Mouse (Mus musculus) ES-Bruce4 (cell line): Measurements from ENCODE around the gene Ctnna3. TPM values are rescaled to one million over a fixed set of nuclear protein-coding genes. Genes with fewer than 3 reads are reported as not detected.

Experiments
- H3K27ac ChIP-seq: 2 replicates; pipeline ENCODE4 v1.5.1; 2012; ENCODE audit warnings: low read length, inconsistent platforms; ENCODE audit not compliant: insufficient read depth
- H3K27me3 ChIP-seq: 2 replicates; pipeline ENCODE4 v1.6.1; 2012; ENCODE audit warnings: mild to moderate bottlenecking, low read length, inconsistent platforms; ENCODE audit not compliant: control insufficient read depth, poor library complexity, insufficient read depth, severe bottlenecking
- H3K36me3 ChIP-seq: 2 replicates; pipeline ENCODE4 v1.6.1; 2012; ENCODE audit warnings: inconsistent platforms, mild to moderate bottlenecking, low read length, moderate library complexity; ENCODE audit not compliant: control insufficient read depth, poor library complexity, insufficient read depth, severe bottlenecking
- H3K4me1 ChIP-seq: one replicate; pipeline ENCODE4 v1.8.1; 2011; ENCODE audit warnings: low read length; ENCODE audit not compliant: control insufficient read depth, insufficient read depth
- H3K4me3 ChIP-seq: 2 replicates; pipeline ENCODE4 v1.5.1; 2011; ENCODE audit warnings: low read depth, mild to moderate bottlenecking, low read length
- H3K9ac ChIP-seq: 2 replicates; pipeline ENCODE4 v1.6.1; 2012; ENCODE audit warnings: low read depth, mild to moderate bottlenecking, inconsistent platforms; ENCODE audit not compliant: poor library complexity, severe bottlenecking
- H3K9me3 ChIP-seq: replicated peaks from 2 replicates; pipeline ENCODE4 v1.6.1; 2012; ENCODE audit warnings: mild to moderate bottlenecking, low read length, inconsistent platforms; ENCODE audit not compliant: control insufficient read depth, poor library complexity, insufficient read depth, severe bottlenecking
- CTCF ChIP-seq: IDR thresholded peaks from one replicate; pipeline ENCODE4 v1.8.1; 2011; ENCODE audit warnings: low read depth, low read length
- EP300 ChIP-seq: IDR thresholded peaks from 2 replicates; pipeline ENCODE4 v1.6.1; 2011; ENCODE audit warnings: low read depth, low read length; ENCODE audit not compliant: insufficient read depth
- POLR2A ChIP-seq: IDR thresholded peaks from one replicate; pipeline ENCODE4 v1.8.1; 2011; ENCODE audit warnings: low read length; ENCODE audit not compliant: insufficient read depth
- polyA plus RNA-seq: library from polyadenylated mRNA; stranded (reverse); fragments of >200 nt; gene quantifications from 2 replicates; pipeline ENCODE4 v1.2.4, GENCODE M21; 2011; ENCODE audit warnings: low read depth; ENCODE audit not compliant: missing spikeins, insufficient read depth, insufficient read length

Gene Ctnna3
- polyA plus RNA-seq, 1 experiment: not detected

- Histone ChIP-seq H3K27ac (no peak overlapping the region), H3K4me3 (no peak overlapping the region), H3K9me3 (no peaks in the 10 kb centered on the region), H3K27me3 (no peaks in the 10 kb centered on the region), H3K9ac (no peak overlapping the region), H3K4me1 (no peaks in the 10 kb centered on the region), H3K36me3 (no peaks in the 10 kb centered on the region)
- TF ChIP-seq POLR2A: no peak
- TF ChIP-seq CTCF: no peak
- TF ChIP-seq EP300: no peak
These were observed 17.1 kb upstream of the Ctnna3 start for GRCm38 (mm10) chr10:63412756-63413155.

DNA sequence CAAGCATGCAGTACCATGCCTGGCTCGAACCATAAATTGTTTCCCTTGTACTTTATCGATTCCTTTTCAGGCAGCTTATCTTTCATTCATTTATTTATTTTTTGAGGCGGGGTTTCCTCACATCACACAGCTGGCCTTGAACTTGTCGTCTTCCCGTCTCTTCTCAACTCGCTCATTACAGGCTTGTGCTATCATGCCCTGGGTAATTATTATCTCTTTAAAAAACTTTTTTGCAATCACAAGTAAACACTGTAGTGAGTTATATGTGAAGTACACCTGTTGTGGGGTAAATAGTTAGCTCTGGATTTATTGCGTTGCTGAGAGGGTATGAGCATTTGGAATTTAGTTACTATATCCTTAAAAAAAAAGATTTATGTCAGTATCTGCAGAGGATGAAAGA, 14.6 kb upstream of the Ctnna3 start:
- Histone ChIP-seq H3K27me3 (no peaks in the 10 kb centered on the region), H3K36me3 (no peaks in the 10 kb centered on the region), H3K4me1 (no peaks in the 10 kb centered on the region), H3K9me3 (no peaks in the 10 kb centered on the region), H3K27ac (no peak overlapping the region), H3K4me3 (no peak overlapping the region), H3K9ac (no peak overlapping the region)
- TF ChIP-seq EP300 (no peak), CTCF (no peak), POLR2A (no peak)

DNA sequence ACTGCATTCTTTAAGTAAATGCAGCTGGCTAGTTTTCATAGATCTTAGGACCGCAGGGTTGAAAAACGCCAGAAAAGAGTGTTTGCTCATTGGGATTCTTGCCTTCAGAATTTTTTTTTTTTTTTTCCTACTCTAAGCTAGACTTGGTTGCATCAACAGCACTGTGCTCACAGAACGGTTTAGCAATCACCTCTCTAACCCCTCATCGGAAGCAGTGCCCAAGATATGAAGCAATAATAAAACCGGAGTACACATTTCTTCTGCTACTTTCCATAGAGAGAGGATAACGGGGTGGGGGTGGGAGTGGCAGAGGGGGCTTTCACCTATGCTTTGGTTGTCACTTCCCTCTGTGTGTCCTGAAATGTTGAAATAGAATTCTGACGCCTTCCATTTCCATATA, 14.0 kb upstream of the Ctnna3 start:
- Histone ChIP-seq H3K27me3 (no peaks in the 10 kb centered on the region), H3K4me3 (no peak overlapping the region), H3K27ac (no peak overlapping the region), H3K9ac (no peak overlapping the region), H3K4me1 (no peaks in the 10 kb centered on the region), H3K36me3 (no peaks in the 10 kb centered on the region), H3K9me3 (no peaks in the 10 kb centered on the region)
- TF ChIP-seq CTCF: no peak
- TF ChIP-seq EP300: no peak
- no peak for TF ChIP-seq POLR2A

GRCm38 (mm10) chr10:63417061-63417460, 12.8 kb upstream of the Ctnna3 start:
- Histone ChIP-seq H3K36me3 (no peaks in the 10 kb centered on the region), H3K9me3 (no peaks in the 10 kb centered on the region), H3K4me3 (no peak overlapping the region), H3K4me1 (no peaks in the 10 kb centered on the region), H3K27me3 (no peaks in the 10 kb centered on the region), H3K9ac (no peak overlapping the region), H3K27ac (no peak overlapping the region)
- no peak for TF ChIP-seq POLR2A
- TF ChIP-seq EP300: no peak
- TF ChIP-seq CTCF: no peak

GRCm38 (mm10) chr10:63421739-63422735, 7.9 kb upstream of the Ctnna3 start, which contains the start of gene Gm7075:
TSS of gene Gm7075 (minus strand) at chr10:63421789.
- Histone ChIP-seq H3K9me3 (no peaks in the 10 kb centered on the region), H3K9ac (no peak within 1 kb of the TSS), H3K27ac (no peak within 1 kb of the TSS), H3K4me1 (no peaks in the 10 kb centered on the region), H3K27me3 (no peaks in the 10 kb centered on the region), H3K4me3 (no peak within 1 kb of the TSS), H3K36me3 (no peaks in the 10 kb centered on the region)
- TF ChIP-seq POLR2A (no peak), CTCF (peak; percentile 76), EP300 (no peak)

- H3K27ac ChIP-seq: no peak overlapping the region
- H3K4me3 ChIP-seq: no peak overlapping the region
- H3K4me1 ChIP-seq: no peaks in the 10 kb centered on the region
- TF ChIP-seq POLR2A: no peak
- no peak for TF ChIP-seq EP300
- TF ChIP-seq CTCF: no peak
- no peaks in the 10 kb centered on the region for H3K36me3 ChIP-seq
- no peaks in the 10 kb centered on the region for H3K27me3 ChIP-seq
- H3K9me3 ChIP-seq: no peaks in the 10 kb centered on the region
- no peak overlapping the region for H3K9ac ChIP-seq
These were observed 7.2 kb upstream of the Ctnna3 start for GRCm38 (mm10) chr10:63422736-63422992.
